Mouse (Mus musculus) 3T3-L1 (cell line): ENCODE results near the gene Ifi206.
A peak's percentile ranks its signal among the peaks of the same experiment; 100 is the strongest.
"Not testable (repeated sequence)": the region's sequence is repeated elsewhere in the genome, so short reads cannot be mapped to it uniquely, and the experiment has no call there.

Experiments
- DNase-seq: peaks from one replicate; pipeline ENCODE4 v3.0.0-alpha.2; 2015; ENCODE audit warnings: low read depth, low spot score

Ifi206 gene

DNA sequence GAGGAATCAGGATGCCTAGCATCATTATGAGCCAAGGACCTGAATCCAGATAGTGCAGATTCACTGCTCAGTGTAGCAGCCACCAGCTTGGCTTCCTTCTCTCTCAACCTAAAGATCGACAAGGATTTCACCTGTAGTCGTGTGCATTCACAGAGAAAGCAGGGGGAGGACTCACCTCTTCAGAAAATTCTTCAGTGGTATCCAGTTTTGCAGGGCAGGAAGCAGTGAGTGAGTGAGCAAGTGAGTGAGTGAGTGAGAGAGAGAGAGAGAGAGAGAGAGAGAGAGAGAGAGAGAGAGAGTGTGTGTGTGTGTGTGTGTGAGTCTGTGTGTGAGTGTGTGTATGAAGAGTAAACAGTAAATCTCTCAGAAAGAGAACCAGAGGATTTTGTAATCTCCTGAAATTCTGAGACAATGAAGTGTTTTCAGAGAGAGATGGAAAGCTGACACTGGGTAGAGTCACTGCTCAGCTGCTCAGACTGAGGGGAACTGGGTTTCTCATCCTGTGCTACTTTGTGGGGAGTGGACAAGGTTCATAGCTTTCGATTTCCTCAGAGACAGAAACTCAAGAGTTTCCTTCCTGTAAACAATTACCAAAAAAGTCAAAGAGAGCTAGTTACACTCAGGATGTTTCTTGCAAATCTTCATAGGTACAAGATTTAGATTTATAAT lies at the start of gene Ifi206:
TSS of gene Ifi206 (minus strand) at position 230 of the 669 bp plus-strand sequence.
- not testable (repeated sequence) for DNase-seq

DNA sequence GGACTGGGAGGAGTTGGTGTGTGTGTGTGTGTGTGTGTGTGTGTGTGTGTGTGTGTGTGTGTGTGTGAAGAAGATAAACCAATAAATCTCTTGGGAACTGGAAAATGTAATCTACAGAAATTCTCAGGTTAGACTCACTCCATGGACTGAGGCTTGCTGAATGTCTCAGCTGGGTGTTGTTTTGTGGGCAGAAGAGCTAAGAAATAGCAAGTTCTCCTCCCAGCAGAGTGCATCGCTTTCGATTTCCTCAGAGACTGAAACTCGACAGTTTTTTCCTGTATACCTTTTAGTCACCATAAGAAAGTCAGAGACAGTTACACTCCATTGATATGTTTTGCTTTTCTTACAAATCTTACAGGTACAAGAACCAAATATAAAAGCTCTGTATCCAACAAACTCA lies 45.0 kb upstream of the Ifi206 start, which contains the start of gene Ifi214:
TSS of gene Ifi214 (minus strand) at position 167 of the 400 bp plus-strand sequence.
- not testable (repeated sequence) for DNase-seq

DNA sequence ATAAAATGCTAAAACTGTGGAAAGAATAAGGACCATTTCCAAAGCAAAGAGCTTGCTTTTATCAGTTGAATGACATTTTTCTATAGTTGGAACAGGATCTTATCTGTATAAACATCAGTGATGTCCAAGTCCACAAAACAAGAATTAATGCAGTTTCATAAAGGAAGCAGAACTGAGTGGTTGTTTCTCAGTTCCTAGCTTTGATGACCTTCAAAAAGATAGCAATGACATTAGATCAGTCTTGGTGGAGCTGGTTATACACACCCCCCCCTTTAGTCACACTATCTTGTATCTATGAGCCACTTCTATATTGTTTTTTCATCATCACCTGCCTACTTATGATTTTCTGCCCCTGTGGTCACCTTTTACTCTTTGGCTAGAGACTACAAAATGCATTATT lies 30.6 kb upstream of the Ifi206 start:
- DNase-seq: no peak

DNA sequence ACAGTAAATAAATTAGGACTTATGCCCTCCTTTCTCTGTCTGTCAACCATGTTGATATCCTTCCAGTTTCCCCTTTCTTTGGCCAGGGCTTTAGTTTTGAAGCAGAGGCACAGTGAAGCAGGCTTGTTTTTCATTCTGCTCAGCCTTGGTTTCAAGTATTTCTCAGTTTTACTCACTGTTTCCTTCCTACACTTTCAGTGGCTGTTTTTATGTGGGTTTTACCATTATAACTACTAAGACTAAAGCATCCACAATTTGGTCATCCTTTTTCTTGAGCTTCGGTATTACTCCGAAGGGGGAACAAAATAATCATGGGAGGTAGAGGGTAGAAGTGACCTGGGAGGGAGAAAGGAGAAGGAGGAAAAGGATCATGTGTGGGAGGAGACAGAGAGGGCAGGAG lies 19.8 kb upstream of the Ifi206 start:
- DNase-seq: not testable (repeated sequence)

DNA sequence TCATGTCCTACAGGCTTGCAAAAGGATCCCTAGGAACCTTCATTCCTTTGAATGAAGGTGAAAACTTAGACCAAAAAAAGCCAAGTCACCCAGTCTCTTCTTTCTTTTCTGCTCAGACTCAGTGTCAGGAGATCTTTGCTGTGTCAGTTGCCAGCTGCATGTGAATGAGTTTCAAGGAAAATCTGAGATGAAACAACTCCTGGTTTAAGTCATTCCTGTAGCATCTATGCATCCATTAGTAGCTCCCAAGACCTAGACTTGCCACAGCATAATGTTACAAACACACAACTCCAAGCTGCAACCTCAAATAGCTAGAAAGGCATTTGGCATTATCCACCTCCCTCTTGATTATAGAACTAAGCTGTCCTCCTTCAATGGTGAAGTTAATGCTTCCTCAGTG lies 642 bp upstream of the Ifi206 start:
- not testable (repeated sequence) for DNase-seq

DNA sequence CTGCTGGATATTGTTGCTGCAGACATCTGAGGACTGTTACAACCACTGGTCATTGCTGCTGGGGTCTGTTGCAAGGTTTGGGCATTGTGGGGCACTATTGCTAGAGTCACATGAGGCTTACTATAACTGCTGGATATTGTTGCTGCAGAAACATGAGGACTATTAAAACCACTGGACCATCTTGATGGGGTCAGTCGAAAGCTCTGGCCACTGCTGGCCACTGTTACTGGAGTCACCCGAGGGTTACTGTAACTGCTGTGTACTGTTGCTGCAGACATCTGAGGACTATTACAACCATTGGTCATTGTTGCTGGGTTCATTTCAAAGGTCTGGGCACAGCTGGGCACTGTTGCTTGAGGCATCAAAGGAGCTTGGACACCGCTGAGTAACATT lies 9.7 kb downstream of the Ifi206 start:
- DNase-seq: not testable (repeated sequence)

DNA sequence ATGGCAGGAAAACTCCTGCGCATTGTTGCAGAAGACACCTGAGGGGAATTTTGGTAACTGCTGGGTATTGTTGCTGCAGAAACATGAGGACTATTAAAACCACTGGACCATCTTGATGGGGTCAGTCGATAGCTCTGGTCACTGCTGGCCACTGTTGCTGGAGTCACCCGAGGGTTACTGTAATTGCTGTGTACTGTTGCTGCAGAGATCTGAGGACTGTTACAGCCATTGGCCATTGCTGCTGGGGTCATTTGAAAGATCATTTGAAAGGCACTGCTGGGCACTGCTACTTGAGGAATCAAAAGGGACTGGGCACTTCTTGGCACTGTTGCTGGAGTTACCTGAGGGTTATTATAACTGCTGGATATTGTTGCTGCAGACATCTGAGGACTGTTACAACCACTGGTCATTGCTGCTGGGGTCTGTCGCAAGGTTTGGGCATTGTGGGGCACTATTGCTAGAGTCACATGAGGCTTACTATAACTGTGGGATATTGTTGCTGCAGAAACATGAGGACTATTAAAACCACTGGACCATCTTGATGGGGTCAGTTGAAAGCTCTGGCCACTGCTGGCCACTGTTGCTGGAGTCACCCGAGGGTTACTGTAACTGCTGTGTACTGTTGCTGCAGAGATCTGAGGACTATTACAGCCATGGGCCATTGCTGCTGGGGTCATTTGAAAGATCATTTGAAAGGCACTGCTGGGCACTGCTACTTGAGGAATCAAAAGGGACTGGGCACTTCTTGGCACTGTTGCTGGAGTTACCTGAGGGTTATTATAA lies 10.3 kb downstream of the Ifi206 start:
- DNase-seq: not testable (repeated sequence)

DNA sequence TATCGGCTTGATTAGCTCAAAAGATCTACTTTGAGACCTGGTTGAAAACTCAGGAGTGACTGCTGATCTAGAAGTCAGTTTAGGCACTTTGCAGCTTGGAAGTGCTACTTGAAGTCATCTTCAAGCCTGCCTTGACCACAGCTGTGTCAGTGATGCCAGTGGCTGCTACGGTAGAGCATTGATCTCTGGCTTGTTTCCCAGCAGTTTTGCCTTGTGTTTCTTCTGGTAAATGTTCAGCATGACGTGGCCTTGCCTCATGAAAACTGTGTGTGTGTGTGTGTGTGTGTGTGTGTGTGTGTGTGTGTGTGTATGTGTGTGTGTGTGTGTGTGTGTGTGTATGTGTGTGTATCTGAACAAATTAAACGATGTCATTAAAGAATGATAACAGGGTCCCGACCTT lies 34.1 kb downstream of the Ifi206 start:
- no peak for DNase-seq

DNA sequence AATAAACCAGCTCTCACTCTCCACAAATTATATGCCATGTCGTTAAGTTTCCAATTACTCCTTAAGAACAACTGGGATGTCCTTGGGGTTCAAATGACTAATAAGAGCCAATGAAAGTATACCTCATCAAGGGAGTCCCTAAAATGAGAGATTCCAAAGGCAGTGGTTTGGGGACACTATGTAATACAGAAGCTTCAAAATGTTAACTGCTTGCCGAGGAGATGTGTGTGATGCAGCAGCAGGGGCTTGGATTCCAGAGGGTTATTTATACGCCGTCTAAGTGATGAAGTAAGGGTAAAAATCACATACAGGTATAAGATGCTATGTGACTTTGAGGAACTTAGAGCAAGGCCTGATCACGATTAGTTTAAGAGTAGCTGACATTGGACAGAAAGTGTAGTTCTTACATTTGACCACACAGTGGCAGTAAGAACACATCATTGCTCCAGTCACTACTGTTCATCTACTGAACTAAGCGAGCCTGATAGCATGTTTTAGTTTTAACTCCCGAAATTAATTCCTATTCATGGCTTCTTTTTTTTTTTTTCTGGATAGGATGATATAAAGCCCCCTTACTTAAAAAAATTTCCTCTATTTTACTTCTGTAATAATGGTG lies 34.6 kb downstream of the Ifi206 start:
- DNase-seq: peak; percentile 86

DNA sequence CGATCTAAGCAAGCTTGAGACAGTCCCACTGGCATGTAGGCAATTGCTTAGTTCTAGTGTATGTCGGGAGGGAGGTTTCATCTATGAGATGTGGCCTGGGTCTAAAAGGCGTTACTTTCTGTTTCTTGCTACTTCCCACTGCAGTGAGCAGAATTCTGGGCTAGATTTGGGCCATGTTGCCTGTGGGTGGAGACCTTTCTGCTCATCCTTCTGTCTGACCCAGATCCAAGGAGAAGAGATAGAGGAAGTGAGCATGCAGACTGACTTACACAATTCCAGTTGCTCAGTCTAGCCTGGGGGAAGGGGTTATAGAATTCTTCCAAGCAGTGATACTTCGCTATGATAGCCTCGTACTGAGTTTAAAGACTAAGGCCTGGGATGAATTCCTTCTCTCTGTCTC lies 39.2 kb downstream of the Ifi206 start:
- DNase-seq: no peak

DNA sequence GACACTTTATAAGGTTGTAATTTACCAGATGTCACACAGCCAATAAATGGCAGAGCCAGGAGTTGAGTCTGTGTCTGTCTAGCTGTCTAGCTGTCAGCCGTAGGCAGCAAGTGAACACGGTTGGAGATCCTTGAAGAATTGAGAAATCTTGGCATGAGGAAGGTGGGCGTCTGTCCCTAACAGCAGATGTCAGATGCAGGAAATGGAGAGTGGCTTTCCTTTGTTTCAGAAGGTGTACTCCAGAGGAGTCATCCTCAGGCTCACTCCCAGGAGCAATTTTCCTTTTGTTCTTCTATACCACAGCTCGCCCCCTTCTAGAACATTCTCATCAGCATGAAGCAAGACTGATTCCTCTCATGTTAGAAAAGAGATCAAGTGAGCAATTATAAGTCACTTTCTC lies 40.2 kb downstream of the Ifi206 start:
- no peak for DNase-seq

DNA sequence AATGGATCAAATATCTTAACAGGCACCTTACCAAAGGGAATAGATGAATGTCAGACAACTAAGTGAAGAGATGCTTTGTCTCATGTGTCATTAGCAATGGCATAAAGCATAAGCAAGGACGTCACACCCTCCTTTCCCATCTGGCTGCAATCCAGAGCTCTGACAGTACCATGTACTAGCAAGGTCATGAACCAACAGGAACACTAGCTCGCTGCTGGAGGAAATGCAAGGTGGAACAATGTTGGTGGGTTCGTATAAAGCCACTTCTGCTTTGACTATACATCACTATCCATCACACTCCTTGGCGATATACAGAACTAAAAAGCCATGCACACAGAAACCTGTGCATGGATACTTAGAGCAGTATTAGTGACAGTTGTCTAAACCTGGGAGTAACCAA lies 43.8 kb downstream of the Ifi206 start:
- DNase-seq: no peak

DNA sequence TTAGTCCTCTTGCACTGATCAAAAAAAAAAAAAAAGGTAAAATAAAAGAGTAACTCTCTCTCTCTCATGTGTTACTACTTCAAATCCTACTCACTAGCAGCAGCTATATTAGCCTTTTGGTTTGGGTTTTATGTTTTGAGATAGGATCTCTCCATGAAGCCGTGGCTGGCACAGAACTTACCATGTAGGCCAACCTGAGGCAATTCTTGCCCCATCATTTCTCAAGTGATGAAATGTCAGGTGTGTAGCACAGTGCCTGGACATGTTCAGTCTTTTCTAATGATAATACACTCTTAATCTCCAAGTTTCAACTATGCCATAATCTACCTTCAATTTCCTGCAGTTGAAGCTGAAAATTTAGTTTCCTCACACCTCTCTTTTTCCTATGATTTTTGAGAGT lies 47.8 kb downstream of the Ifi206 start:
- DNase-seq: no peak

DNA sequence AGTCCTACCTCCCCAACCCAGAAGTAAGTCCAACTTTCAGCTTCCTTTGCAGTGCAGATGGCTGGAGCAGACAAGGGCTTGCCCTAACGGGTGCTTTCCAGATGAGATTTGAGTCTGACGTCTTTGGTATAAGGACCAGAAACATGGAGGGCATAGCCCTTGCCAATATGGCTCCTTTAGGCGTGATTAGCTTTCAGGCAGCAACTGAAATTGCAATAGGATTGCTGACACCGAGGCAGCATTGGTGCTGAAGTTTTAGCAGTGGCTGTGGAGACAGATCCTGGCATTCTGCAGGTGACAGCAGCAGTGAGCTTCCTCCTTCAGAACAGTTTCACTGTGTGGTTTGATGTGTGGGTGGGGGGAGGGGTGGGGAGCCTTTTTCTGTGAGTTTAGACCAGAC lies 49.6 kb downstream of the Ifi206 start:
- no peak for DNase-seq

DNA sequence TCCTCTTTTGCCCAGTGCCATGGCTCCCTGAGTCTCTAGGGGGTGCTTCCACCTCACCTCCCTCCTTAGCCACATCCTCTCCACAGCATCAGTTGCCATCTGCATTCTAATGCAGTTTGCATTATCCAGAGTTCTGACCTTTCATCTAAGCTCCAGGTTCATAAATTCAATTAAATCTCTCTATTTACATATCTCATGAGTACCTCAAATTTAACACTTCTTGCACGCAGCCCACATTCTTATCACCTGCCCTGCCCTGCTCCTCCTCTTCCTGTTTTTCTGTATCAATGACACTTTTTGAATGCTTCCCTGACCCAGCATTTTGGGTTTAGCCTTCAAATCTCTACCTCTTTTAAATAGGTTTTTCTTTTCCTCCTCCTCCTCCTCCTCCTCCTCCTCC lies 50.2 kb downstream of the Ifi206 start:
- no peak for DNase-seq

DNA sequence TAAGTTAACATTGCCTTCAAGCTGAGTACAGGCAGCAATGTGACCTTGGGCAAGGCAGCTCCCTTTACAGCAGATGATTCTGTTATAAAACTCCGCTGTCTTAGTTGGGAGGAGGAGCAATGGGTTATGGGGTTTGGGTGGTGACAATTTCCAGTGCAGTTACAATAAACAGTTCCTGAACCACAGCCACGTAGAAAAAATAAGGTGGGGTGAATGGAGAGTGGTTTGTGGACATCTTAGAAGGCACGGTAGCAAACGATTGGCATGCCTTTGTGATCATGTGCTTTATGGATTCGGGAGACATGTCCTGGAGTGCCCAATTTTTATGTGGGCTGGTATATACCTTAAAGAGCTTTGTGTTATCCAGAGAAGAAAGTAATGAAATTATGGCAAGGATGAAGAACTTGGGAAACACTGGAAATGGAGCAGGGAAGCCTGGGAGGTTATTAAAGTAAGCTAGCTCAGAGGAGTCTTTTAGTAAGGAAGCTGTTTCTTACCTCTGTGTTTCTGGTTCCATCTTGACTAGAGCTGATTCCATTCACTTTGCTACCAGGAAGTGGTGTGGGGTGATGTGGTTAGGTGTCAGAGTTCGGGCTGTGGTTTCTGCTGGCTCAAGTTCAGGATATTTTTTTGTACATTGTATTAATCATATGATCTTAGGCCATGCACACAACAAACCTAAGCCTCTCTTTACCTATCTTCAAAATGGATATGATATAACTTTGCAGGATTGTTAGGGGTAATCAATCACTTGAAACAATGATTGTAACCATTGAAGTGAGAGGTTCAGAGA lies 53.5 kb downstream of the Ifi206 start:
- DNase-seq: peak; percentile 64

DNA sequence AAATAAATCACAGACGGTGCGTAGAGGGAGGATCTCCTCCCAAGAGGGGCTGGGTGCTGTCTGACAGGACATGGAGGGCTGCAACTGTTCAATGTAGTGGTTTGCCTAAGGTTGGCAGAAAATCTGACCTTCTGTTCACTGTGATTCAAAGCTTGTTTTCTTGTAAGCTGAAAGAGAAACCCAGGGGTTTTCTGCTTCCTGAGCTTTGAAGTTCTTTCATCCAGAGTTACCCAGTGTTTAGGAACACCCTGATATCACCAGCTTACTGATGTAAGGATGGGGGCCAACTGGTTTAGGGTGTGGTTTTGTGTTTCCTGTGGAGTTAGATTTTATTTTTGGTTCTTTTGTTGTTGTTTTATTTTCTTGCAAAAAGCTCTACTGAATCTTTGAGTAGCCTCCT lies 58.4 kb downstream of the Ifi206 start:
- no peak for DNase-seq

DNA sequence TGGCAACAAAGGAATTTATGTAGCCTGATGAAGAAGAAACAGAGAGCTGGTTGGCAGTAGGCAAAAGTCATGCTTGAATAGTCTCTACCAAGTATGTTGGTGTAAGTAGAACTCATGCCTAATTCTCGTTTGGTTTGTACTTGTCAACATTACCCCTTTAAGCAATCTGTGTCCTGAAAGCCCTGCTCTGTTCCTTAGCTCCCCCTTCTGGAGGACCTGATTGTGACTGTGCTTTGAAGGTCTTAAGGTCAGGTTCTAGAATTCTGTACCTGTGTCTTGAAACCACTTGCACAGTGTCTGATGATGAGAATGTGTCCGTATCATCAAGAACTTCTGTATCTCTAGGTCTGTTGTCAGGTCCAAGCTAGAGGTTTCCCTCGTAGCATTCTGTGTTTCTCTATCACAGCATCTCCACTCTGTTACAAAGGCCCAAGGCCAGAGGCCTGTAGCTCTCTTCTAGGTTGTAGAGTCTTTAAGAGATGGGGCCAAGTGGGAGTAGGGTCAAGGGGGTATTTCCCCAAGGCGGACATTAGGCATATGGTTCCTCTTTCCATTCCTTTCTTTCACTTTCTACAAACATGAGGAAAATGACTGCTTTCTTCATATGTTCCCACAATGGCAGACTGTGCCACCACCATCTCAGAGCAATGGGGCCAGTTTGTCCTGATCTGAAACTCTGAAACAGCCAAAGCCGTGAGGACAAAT lies 60.7 kb downstream of the Ifi206 start:
- DNase-seq: no peak

DNA sequence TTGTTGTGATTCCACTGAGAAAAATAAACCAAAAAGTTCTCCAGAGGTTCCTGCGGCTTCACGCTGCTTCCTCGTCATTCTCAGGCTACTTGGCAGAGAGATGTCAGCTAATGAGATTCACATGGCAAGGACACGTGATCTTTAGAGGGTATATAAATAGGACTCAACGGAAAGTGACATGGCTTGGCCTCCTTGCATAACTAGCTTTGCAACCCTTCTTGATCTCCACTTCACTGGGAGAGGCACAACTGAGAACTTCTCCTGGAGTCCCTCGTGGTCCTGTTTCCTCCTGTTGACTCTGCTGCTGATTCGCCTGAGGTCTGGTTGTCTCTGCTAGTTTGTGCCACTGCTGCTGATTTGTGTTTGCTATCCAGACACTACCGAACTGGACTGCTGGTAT lies 63.5 kb downstream of the Ifi206 start:
- no peak for DNase-seq

DNA sequence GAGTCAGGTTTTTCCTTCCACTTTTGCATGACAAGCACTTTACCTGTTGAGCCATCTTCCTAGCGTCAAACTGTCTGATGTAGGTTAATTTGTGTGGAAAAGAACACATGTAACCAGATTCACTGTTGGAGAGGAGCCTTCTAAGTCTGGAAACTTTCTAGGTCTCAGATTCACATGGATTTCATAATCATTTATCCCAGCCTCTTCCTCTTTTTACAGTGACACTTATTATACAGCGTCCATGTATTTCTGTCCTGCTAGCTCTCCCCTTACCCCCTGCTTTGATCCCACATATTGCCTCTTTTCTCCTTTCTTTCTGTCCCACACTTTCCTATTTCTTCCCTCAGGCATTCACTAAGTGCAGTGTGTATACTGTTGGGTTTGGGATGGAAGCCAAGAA lies 64.5 kb downstream of the Ifi206 start:
- peak; percentile 47 for DNase-seq

DNA sequence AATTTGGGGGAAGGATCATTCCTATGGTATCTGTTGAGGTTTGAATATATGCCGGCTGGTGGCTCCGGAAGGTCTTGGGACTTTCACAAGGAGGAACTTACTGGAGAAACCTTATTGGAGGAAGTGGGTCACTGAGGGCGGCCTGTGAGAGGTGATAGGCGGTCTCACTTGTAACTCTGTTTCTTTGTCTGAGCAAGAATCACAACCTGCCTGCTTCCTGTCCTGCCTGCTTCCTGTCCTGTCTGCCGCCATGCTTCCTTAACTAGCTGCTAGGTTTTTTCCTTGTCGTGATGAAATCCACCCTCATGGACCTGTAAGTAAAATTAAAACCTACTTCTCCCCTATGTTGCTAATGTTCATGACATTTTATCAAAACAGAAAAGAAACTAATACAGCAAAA lies 70.5 kb downstream of the Ifi206 start:
- DNase-seq: no peak
